Mouse (Mus musculus) ES-Bruce4 (cell line): ENCODE data around the gene Slc8a1.

Experiments
- CTCF ChIP-seq: IDR thresholded peaks from one replicate; pipeline ENCODE4 v1.8.1; 2011; ENCODE audit warnings: low read depth, low read length
- EP300 ChIP-seq: IDR thresholded peaks from 2 replicates; pipeline ENCODE4 v1.6.1; 2011; ENCODE audit warnings: low read depth, low read length; ENCODE audit not compliant: insufficient read depth
- POLR2A ChIP-seq: IDR thresholded peaks from one replicate; pipeline ENCODE4 v1.8.1; 2011; ENCODE audit warnings: low read length; ENCODE audit not compliant: insufficient read depth

DNA sequence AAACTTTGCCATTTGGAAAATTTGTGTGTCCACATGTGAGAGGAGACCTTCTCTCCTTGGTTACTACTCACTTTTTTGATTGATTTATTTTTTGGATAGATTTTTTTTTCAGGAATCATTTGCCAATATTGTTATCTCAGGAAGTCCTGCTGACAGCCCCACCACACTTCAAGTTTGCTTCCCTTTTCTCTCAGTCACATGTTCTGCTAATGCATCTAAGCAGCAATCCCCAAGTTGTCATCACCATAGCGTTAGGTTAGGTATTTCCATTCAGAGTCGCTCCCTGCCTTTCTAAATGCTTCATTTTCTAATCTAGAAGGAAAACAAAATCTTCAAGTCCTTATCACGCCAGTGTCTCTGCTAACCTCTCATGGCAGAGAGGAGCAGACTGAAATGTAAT lies 278.8 kb downstream of the Slc8a1 start:
- no peak for TF ChIP-seq CTCF
- no peak for TF ChIP-seq POLR2A
- no peak for TF ChIP-seq EP300
